Mouse (Mus musculus) central nervous system, embryonic 14 days (tissue): ENCODE results near the gene Alg10b. TPM values are rescaled to one million over a fixed set of nuclear protein-coding genes. Genes with fewer than 3 reads are reported as not detected.

ENCODE experiments used
- polyA plus RNA-seq: library from polyadenylated mRNA; depleted of rRNA; stranded (reverse); fragments of >200 nt; gene quantifications from 2 replicates; pipeline ENCODE4 v1.2.3, GENCODE M21; 2012; rRNA removed

Gene Alg10b
- 35.3 and 37.3 TPM in 2 replicates for polyA plus RNA-seq

GRCm38 (mm10) chr15:90223969-90224750 is at the start of gene Alg10b:
Gene Alg10b, plus strand, starts transcription at chr15:90224311.

